Mouse (Mus musculus): ENCODE data around the gene Cdc5l.

DNA sequence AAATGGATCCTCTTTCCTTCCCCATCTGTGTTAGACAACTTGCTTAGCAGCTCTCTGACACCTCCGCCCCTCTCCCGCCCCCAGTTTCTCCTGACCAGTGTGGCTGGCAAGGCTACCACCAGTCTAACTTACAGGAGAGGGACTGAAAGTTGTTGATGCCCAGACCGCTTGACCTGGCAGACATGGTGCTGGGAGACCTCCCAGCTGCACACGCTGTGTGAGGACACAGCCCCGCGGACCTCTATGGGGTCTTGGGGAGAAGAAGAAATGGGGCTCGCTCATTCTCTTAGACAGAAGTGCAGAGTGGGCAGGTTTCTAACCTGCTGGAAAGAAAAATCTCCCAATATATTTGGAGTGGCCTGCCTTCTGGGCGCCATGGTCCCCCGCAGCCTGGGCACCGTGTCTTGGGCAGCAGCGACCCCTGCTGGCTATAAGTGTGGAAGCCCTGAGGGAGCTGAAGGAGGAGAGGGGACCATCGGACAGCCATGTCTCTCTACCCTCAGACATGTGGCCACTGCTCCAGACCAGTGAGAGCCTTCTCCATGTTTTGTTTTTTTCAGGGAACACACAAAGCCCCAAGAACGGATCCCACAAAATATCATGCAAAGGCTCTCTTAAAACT is 59.4 kb downstream of the Cdc5l start:
- TF ChIP-seq CTCF (IDR thresholded peaks at IDR 0.05; ENCODE audit: control insufficient read depth, insufficient read depth, low read length) (peak; percentile 80), POLR2A (IDR thresholded peaks at IDR 0.05; ENCODE audit: borderline replicate concordance, control insufficient read depth, low read depth, low read length) (no peak)
